Mouse (Mus musculus) telencephalon, adult 2 months (tissue): ENCODE data around the gene Tenm4.
A peak's percentile ranks its signal among the peaks of the same experiment; 100 is the strongest.

ENCODE experiments used
- DNase-seq: peaks from one replicate; pipeline ENCODE4 v3.0.0-alpha.2; 2011; ENCODE audit warnings: low read depth, low spot score

Tenm4 gene

GRCm38 (mm10) chr7:96474560-96475089 is 303.6 kb downstream of the Tenm4 start:
- DNase-seq, result peak; percentile 95

GRCm38 (mm10) chr7:96476987-96477613 is 306.1 kb downstream of the Tenm4 start:
- no peak for DNase-seq

- DNase-seq, result no peak
These were observed 308.1 kb downstream of the Tenm4 start for GRCm38 (mm10) chr7:96479139-96479538.

GRCm38 (mm10) chr7:96480351-96480983 is 309.4 kb downstream of the Tenm4 start:
- DNase-seq, result no peak

GRCm38 (mm10) chr7:96482953-96483352 is 311.9 kb downstream of the Tenm4 start:
- DNase-seq, result no peak

- no peak for DNase-seq
These were observed 313.0 kb downstream of the Tenm4 start for GRCm38 (mm10) chr7:96484006-96484581.

GRCm38 (mm10) chr7:96489348-96490076 is 318.5 kb downstream of the Tenm4 start:
- no peak for DNase-seq

- no peak for DNase-seq
These were observed 320.9 kb downstream of the Tenm4 start for GRCm38 (mm10) chr7:96491896-96492295.

- no peak for DNase-seq
These were observed 321.6 kb downstream of the Tenm4 start for GRCm38 (mm10) chr7:96492696-96493095.

- no peak for DNase-seq
These were observed 323.0 kb downstream of the Tenm4 start for GRCm38 (mm10) chr7:96494057-96494456.

- no peak for DNase-seq
These were observed 329.1 kb downstream of the Tenm4 start for GRCm38 (mm10) chr7:96500108-96500507.

GRCm38 (mm10) chr7:96500797-96501196 is 329.8 kb downstream of the Tenm4 start:
- no peak for DNase-seq

- no peak for DNase-seq
These were observed 331.4 kb downstream of the Tenm4 start for GRCm38 (mm10) chr7:96502321-96502973.

GRCm38 (mm10) chr7:96505538-96505937 is 334.5 kb downstream of the Tenm4 start:
- no peak for DNase-seq

- DNase-seq, result no peak
These were observed 336.0 kb downstream of the Tenm4 start for GRCm38 (mm10) chr7:96507046-96507445.

GRCm38 (mm10) chr7:96510396-96510795 is 339.4 kb downstream of the Tenm4 start:
- no peak for DNase-seq

GRCm38 (mm10) chr7:96511018-96511609 is 340.1 kb downstream of the Tenm4 start:
- DNase-seq, result no peak

- DNase-seq, result no peak
These were observed 341.0 kb downstream of the Tenm4 start for GRCm38 (mm10) chr7:96511953-96512511.

- DNase-seq, result no peak
These were observed 348.2 kb downstream of the Tenm4 start for GRCm38 (mm10) chr7:96519216-96519615.

- peak; percentile 74 for DNase-seq
These were observed 350.9 kb downstream of the Tenm4 start for GRCm38 (mm10) chr7:96521956-96522355.

- peak; percentile 76 for DNase-seq
These were observed 352.6 kb downstream of the Tenm4 start for GRCm38 (mm10) chr7:96523673-96524072.
